Mouse (Mus musculus) brain, embryonic 14.5 days (tissue): ENCODE results near the gene Ubald2.

Source experiments
- CTCF ChIP-seq: fragments of 200-500 bp; IDR thresholded peaks from 2 replicates; pipeline ENCODE4 v1.5.1; 2012; ENCODE audit warnings: inconsistent platforms, mild to moderate bottlenecking, moderate library complexity, borderline replicate concordance; ENCODE audit not compliant: insufficient read depth, insufficient read length; ENCODE audit errors: extremely low read depth
- POLR2A ChIP-seq: fragments of 200-500 bp; IDR thresholded peaks from 2 replicates; pipeline ENCODE4 v1.6.1; 2012; ENCODE audit warnings: mild to moderate bottlenecking, inconsistent platforms, borderline replicate concordance; ENCODE audit not compliant: poor library complexity, insufficient read depth, insufficient read length, severe bottlenecking; ENCODE audit errors: extremely low read depth

GRCm38 (mm10) chr11:116384171-116384570, 49.7 kb upstream of the Ubald2 start:
- TF ChIP-seq CTCF: no peak
- no peak for TF ChIP-seq POLR2A
